Mouse (Mus musculus) lung, postnatal 0 days (tissue): ENCODE measurements around the gene Naalad2. TPM values are rescaled to one million over a fixed set of nuclear protein-coding genes. Genes with fewer than 3 reads are reported as not detected.
"Not testable (repeated sequence)": the region's sequence is repeated elsewhere in the genome, so short reads cannot be mapped to it uniquely, and the experiment has no call there.

Experiments
- ATAC-seq: fragments of 200-750 bp; cut with Nextera tagmentation; 2 replicates; pipeline ENCODE4 v1.8.0; 2017; ENCODE audit warnings: moderate library complexity
- DNase-seq: peaks from one replicate; pipeline ENCODE4 v3.0.0-alpha.2; 2016; ENCODE audit warnings: low spot score
- H3K27ac ChIP-seq: fragments of 300-500 bp; sonication (generic); 2 replicates; pipeline ENCODE4 v1.5.1; 2014; ENCODE audit warnings: antibody characterized with exemption, mild to moderate bottlenecking, low read length, mixed read lengths
- H3K27me3 ChIP-seq: fragments of 300-500 bp; sonication (generic); replicated peaks from 2 replicates; pipeline ENCODE4 v1.6.1; 2014; ENCODE audit warnings: low read length, mixed read lengths; ENCODE audit not compliant: insufficient read depth
- H3K36me3 ChIP-seq: fragments of 300-500 bp; sonication (generic); 2 replicates; pipeline ENCODE4 v1.6.1; 2014; ENCODE audit warnings: low read length, mixed read lengths; ENCODE audit not compliant: insufficient read depth
- H3K4me1 ChIP-seq: fragments of 300-500 bp; sonication (generic); 2 replicates; pipeline ENCODE4 v1.6.1; 2014; ENCODE audit warnings: antibody characterized with exemption, low read depth, low read length, mixed read lengths; ENCODE audit not compliant: insufficient read depth
- H3K4me2 ChIP-seq: fragments of 300-500 bp; sonication (generic); replicated peaks from 2 replicates; pipeline ENCODE4 v1.6.1; 2014; ENCODE audit warnings: low read depth, mild to moderate bottlenecking, low read length, moderate library complexity, mixed read lengths
- H3K4me3 ChIP-seq: fragments of 300-500 bp; sonication (generic); 2 replicates; pipeline ENCODE4 v1.5.1; 2014; ENCODE audit warnings: low read depth, low read length
- H3K9ac ChIP-seq: fragments of 300-500 bp; sonication (generic); replicated peaks from 2 replicates; pipeline ENCODE4 v1.6.1; 2014; ENCODE audit warnings: low read depth, mild to moderate bottlenecking
- H3K9me3 ChIP-seq: fragments of 300-500 bp; sonication (generic); 2 replicates; pipeline ENCODE4 v1.6.1; 2016; ENCODE audit warnings: low read length, mixed read lengths
- CTCF ChIP-seq: IDR thresholded peaks from 2 replicates; pipeline ENCODE4 v1.5.1; 2016; ENCODE audit warnings: antibody characterized with exemption, mild to moderate bottlenecking
- EP300 ChIP-seq: IDR thresholded peaks from 2 replicates; pipeline ENCODE4 v1.6.1; 2016; ENCODE audit warnings: antibody characterized with exemption, mild to moderate bottlenecking, control low read depth
- WGBS: fragments of 180-500 bp; shearing (Covaris S2); extraction: QIAGEN DNeasy Blood & Tissue Kit; methylation state at CpG from one replicate; pipeline ENCODE4 v1.1.7; 2014; 5-methylcytosine and 5-hydroxymethylcytosine counted together
- polyA plus RNA-seq: library from polyadenylated mRNA; unstranded; fragments of >200 nt; fragmentation: Nextera tagmentation; extraction: Ambion mirVana; gene quantifications from 2 replicates; pipeline ENCODE4 v1.2.1, GENCODE M21; 2015

The Naalad2 gene
- polyA plus RNA-seq: 4.8 TPM in 2 replicates

DNA sequence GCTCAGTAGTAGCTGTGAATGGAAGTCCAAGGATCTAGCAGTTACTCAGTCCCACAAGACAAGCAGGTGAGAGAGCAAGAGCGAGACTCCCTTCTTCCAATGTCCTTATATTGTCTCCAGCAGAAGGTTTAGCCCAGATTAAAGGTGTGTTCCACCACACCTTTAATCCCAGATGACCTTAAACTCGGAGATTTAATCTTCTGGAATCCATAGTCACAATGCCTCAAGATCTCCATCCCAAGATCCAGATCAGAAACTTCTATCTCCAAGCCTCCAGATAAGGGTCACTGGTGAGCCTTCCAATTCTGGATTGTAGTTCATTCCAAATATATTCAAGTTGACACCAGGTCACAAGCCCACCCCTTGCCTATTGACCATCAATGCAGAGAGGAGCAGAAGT is at the start of gene Naalad2:
TSS of gene Naalad2 (minus strand) at position 101 of the 400 bp plus-strand sequence.
- H3K9me3 ChIP-seq, H3K4me2 ChIP-seq, H3K36me3 ChIP-seq, H3K4me3 ChIP-seq, DNase-seq, H3K27me3 ChIP-seq, H3K9ac ChIP-seq, H3K4me1 ChIP-seq, ATAC-seq, H3K27ac ChIP-seq: not testable (repeated sequence)
- 55% methylated on average over 2 of the region's 2 CpGs for WGBS

- WGBS: 74% methylated on average over 10 of the region's 10 CpGs
- H3K4me2 ChIP-seq: no peak overlapping the region
- no peaks in the 10 kb centered on the region for H3K4me1 ChIP-seq
- no peaks in the 10 kb centered on the region for H3K27me3 ChIP-seq
- no peak overlapping the region for H3K9ac ChIP-seq
- no peak for TF ChIP-seq CTCF
- no peak for TF ChIP-seq EP300
- ATAC-seq (no peak), DNase-seq (no peak)
- no peaks in the 10 kb centered on the region for H3K36me3 ChIP-seq
- H3K4me3 ChIP-seq: no peak overlapping the region
- H3K9me3 ChIP-seq: no peaks in the 10 kb centered on the region
- H3K27ac ChIP-seq: no peak overlapping the region
These were observed 28.9 kb upstream of the Naalad2 start for GRCm38 (mm10) chr9:18431687-18432086.

DNA sequence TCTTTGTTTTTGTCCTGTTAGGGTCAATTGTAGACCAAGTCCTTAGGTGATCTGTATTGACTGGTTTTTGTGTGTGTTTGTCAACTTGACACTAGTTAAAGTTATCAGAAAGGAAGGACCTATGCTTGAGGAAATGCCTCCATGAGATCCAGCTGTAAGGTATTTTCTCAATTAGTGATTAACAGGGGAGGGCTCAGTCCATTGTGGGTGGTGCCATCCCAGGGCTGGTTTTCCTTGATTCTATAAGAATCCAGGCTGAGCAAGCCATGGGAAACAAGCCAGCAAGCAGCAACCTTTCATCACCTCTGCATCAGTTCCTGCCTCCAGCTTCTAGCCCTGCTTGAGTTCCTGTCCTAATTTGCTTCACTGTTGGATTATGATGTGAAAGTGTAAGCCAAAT is 27.6 kb upstream of the Naalad2 start, which contains the start of gene Mbd3l2:
TSS of gene Mbd3l2 (plus strand) at position 301 of the 400 bp plus-strand sequence.
- Histone ChIP-seq H3K9ac (no peak within 1 kb of the TSS), H3K27ac (no peak within 1 kb of the TSS), H3K27me3 (no peaks in the 10 kb centered on the region), H3K4me1 (no peaks in the 10 kb centered on the region), H3K9me3 (no peaks in the 10 kb centered on the region), H3K4me3 (no peak within 1 kb of the TSS), H3K4me2 (no peak within 1 kb of the TSS), H3K36me3 (no peaks in the 10 kb centered on the region)
- no peak for ATAC-seq
- no peak for TF ChIP-seq EP300
- TF ChIP-seq CTCF: no peak
- no peak for DNase-seq

- not testable (repeated sequence) for ATAC-seq, H3K4me1 ChIP-seq, H3K27me3 ChIP-seq, DNase-seq, H3K9me3 ChIP-seq, H3K4me2 ChIP-seq, H3K9ac ChIP-seq, H3K4me3 ChIP-seq, H3K27ac ChIP-seq, H3K36me3 ChIP-seq
- 76% methylated on average over 4 of the region's 4 CpGs for WGBS
These were observed 9.6 kb upstream of the Naalad2 start for GRCm38 (mm10) chr9:18412371-18412770.

GRCm38 (mm10) chr9:18404118-18404517 is 1.3 kb upstream of the Naalad2 start, which contains the start of gene Ubtfl1:
Gene Ubtfl1, plus strand, starts transcription at chr9:18404418.
- Histone ChIP-seq H3K36me3 (no peaks in the 10 kb centered on the region), H3K4me3 (no peak within 1 kb of the TSS), H3K9me3 (no peaks in the 10 kb centered on the region), H3K4me2 (no peak within 1 kb of the TSS), H3K9ac (no peak within 1 kb of the TSS), H3K27ac (no peak within 1 kb of the TSS), H3K27me3 (no peaks in the 10 kb centered on the region), H3K4me1 (no peaks in the 10 kb centered on the region)
- no peak for ATAC-seq
- DNase-seq: no peak
- WGBS: 60% methylated on average over 1 of the region's 1 CpGs
- TF ChIP-seq EP300 (no peak), CTCF (no peak)

GRCm38 (mm10) chr9:18399629-18400028 is 3.2 kb downstream of the Naalad2 start:
- WGBS: 76% methylated on average over 1 of the region's 1 CpGs
- no peak overlapping the region for H3K27ac ChIP-seq
- DNase-seq (no peak), ATAC-seq (no peak)
- H3K4me3 ChIP-seq: no peak overlapping the region
- no peak overlapping the region for H3K9ac ChIP-seq
- H3K4me2 ChIP-seq: no peak overlapping the region
- TF ChIP-seq CTCF (no peak), EP300 (no peak)
- no peaks in the 10 kb centered on the region for H3K9me3 ChIP-seq
- H3K4me1 ChIP-seq: no peaks in the 10 kb centered on the region
- H3K36me3 ChIP-seq: no peaks in the 10 kb centered on the region
- H3K27me3 ChIP-seq: no peaks in the 10 kb centered on the region

DNA sequence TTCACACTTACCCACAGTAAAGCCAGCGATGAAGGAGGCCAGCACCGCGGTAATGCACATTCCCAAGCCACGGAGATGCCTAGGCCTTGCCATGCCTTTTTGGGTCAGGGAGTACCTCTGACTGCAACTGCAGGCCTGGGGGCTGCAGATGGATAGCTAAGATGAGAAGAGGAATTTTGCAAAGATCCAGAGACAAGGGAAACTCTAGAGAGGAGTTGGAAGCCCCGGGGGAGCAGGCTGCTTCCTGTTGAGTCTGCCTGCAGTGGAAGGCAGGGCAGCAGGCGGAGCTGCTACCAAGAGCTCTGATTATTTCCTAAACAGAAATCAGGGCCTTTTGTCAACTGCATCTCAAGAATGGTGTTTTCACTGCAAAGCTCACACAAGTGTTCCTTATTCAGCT is 17.0 kb downstream of the Naalad2 start:
- H3K4me3 ChIP-seq: no peak overlapping the region
- 21% methylated on average over 6 of the region's 6 CpGs for WGBS
- H3K4me1 ChIP-seq: no peaks in the 10 kb centered on the region
- TF ChIP-seq CTCF (no peak), EP300 (no peak)
- no peaks in the 10 kb centered on the region for H3K9me3 ChIP-seq
- 0 out of 2 replicates have a peak overlapping the region, but pooled peaks have one; percentile 12 for H3K9ac ChIP-seq
- H3K4me2 ChIP-seq: 0 out of 2 replicates have a peak overlapping the region, but pooled peaks have one; percentile 17
- H3K36me3 ChIP-seq: no peaks in the 10 kb centered on the region
- DNase-seq: no peak
- no peak overlapping the region for H3K27ac ChIP-seq
- no peak for ATAC-seq
- H3K27me3 ChIP-seq: no peaks in the 10 kb centered on the region

DNA sequence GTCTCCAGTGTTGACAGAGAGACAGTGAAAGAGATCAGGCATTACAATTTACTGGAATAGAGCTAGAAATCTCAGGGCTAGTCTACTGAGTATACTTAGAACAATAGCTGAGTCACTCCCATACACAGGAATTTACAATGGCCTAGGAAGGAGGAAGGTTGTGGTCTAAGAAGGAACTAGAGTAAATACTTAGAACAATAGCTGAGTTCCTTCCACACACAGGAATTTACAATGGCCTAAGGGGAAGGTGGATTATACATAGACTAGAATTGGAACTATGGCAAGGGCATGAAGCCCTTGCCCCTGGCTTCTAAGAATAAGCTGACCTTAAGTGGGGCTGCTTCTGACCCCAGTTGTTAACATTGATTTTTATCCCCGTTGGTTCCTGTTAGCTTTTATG is 29.8 kb downstream of the Naalad2 start:
- H3K36me3 ChIP-seq, H3K9ac ChIP-seq, H3K9me3 ChIP-seq, H3K27ac ChIP-seq, H3K4me1 ChIP-seq, H3K4me3 ChIP-seq, ATAC-seq, H3K4me2 ChIP-seq, H3K27me3 ChIP-seq, DNase-seq: not testable (repeated sequence)
- WGBS: 67% methylated on average over 1 of the region's 1 CpGs
